Mouse (Mus musculus) c-Kit-positive CD71-positive TER-119-positive erythroid progenitor cells, embryonic 14.5 days (primary cell): ENCODE data around the gene Slc43a1.
"Not testable (repeated sequence)": the region's sequence is repeated elsewhere in the genome, so short reads cannot be mapped to it uniquely, and the experiment has no call there.

Experiments used
- DNase-seq: peaks from one replicate; pipeline ENCODE4 v3.0.0-alpha.2; 2013; ENCODE audit warnings: low spot score

The Slc43a1 gene

DNA sequence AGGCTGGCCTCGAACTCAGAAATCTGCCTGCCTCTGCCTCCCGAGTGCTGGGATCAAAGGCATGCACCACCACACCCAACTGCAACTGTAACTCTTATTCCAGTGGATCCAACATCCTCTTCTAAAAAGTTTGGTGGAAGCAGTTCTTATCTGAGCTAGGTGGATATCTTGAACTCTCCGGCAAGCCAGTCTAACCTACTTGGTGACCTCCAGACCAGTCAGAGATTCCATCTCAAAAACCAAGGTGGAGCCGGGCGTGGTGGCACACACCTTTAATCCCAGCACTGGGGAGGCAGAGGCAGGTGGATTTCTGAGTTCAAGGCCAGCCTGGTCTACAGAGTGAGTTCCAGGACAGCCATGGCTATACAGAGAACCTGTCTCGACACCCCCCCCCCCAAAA, 58.0 kb downstream of the Slc43a1 start:
- not testable (repeated sequence) for DNase-seq

DNA sequence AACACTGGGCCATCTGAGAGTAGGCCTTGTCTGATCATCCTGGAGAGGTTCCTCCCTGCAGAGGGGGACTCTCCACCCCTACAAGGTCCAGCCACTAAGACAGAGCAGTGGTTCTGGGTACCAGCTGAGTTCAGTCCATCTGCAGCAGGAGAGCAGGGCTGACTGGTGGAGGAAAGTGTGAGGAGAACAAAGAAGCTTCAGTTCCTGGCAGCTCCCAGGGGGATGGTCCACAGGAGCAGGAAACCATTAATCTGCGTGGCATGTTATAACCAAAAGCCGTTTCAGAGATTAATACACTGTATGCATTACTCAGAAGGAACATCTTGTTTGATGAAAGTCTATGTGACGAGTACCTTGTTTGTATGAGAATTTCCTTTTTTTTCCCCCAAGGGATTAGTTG, 74.1 kb downstream of the Slc43a1 start:
- DNase-seq: no peak
